Mouse (Mus musculus) mesoderm, embryonic 11.5 days (tissue): ENCODE measurements around the gene Gm42517.

Experiments used
- DNase-seq: peaks from one replicate; pipeline ENCODE4 v3.0.0-alpha.2; 2012; ENCODE audit warnings: low read depth, low spot score

Gene Gm42517

DNA sequence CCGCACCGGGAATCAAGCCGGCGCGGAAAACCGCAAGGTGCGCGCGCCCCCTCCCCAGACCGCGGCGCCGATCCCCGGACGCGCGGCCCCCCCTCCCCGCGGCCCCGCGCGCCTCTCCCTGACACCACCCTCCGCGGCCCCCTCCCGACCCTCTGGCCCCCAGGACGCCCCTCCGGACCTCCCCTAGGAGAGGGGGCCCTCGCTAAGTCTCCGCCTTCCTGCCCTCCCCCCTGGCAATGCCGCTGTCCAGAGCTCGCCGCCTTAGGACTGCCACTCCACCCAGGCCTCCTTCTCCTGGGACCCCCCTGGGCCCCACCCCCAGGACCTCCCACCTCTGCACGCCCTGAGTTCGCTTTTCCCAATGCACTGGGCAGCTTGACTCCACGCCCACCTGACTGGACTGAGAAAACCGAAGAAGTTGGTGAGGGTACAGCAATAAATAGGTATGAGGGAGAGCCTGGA lies at the start of gene Gm42517:
Gene Gm42517, minus strand, starts transcription at position 52 of the 462 bp plus-strand sequence.
- no peak for DNase-seq

DNA sequence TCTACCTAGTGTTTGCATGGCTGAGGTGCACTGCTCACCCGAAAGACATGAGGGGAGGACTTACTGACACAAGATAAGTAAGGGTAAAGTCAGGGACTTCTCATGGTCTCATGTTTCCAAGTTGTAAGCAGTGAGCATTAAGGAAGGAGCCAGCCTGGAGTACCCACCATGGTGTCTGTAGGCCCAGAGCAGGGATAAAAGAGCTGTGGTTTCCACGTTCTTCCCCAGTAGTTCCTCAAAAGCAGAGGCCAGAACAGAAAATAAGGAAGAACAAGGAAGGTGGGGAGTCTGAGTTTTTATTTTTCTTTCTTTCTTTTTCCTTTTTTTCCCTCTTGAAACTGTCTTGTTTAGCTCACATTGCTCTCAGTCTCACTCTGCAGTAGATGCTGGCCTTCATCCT lies 47.0 kb upstream of the Gm42517 start:
- no peak for DNase-seq

DNA sequence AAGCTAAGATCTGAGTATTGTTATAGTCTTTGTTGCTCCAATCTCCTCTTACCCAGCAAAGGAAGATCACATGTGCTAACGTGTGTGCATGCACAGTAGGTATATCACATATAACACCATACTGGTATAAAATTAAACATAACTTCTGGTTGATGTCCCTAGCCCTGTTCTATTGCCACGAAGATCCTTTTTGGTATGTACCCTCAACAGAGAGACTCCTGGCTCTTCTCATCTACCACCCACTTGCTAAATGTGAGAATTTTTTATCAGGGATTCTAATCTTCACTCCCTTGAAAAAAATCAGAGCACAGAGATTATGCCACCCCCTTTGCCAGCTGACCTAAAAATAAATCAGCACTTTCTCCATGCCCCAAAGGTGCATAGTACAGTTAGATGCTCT lies 39.3 kb upstream of the Gm42517 start:
- DNase-seq = no peak

DNA sequence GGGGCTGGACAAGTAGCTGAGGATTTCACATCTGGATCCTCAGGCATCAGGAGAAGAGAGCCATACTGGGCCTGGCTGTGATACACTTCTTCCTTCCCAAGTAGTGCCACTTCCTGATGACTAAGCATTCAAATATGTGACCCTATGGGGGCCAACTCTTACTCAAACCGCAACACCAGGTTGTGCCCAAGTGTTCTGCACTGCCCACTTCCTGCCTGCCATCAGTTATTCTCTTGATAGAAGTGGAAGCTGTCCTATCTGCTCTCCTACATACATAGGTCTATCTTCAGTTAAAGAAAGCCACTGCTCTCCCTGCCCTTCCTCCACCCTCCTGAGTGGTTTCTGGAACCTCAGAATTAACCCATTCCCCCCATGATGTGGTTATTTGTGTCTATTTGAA lies 37.7 kb upstream of the Gm42517 start:
- no peak for DNase-seq

DNA sequence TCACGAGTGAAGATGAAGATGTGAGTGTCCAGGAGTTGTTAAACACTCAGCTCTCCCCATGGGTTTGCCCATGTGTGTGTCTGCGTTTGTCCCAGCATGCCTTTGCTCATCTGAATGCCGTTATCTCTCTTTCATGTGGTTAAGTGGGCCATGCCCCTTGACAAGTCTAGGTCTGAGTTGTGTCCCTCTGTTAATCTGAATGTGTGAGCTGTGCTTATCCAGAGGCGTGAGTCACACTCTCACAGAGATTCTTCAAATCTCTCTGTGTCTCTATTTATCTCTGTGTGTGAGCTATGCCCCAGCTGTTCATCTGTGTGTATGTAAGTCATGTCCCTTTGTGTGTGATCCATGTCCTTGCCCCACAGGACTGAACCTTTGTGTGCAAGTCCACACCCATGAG lies 35.7 kb upstream of the Gm42517 start:
- DNase-seq = no peak

DNA sequence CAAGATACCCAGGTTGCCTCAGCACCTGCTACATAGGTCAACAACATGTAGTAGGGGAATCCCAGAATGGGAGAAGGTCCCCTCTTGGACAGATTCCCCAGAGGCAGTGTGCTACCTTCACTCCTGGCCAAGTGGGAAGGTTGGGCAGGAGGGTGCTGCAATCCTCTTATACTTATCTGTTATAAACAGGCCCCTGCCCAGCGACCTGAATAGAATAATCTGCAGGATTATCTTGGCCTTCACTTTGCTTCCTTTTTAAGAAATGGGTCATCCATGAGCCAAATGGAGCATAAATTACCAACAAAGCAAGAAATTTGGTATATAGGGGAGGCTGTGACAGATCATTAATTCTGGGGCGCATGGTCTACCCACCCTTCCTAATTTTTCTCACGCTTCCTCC lies 22.0 kb upstream of the Gm42517 start:
- no peak for DNase-seq

DNA sequence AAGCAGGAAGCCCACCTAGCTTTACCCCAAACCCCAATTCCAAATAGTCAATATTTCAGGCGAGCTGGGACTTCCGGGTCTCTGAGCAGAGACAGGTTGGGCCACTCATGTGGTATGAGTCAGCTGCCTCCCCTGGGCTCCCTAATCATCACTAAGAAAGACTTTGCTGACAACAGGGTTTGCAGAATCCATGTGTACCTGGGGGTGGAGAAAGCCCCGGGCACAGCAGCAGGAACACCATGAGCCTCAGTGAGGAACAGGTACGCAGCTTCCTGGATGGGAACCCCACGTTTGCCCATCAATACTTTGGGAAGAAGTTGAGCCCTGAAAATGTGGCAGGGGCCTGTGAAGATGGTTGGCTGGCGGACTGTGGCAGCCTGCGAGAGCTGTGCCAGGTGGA lies 20.5 kb upstream of the Gm42517 start, which contains the start of gene Pde6b:
Gene Pde6b, plus strand, starts transcription at position 191 of the 400 bp plus-strand sequence.
- DNase-seq = no peak

DNA sequence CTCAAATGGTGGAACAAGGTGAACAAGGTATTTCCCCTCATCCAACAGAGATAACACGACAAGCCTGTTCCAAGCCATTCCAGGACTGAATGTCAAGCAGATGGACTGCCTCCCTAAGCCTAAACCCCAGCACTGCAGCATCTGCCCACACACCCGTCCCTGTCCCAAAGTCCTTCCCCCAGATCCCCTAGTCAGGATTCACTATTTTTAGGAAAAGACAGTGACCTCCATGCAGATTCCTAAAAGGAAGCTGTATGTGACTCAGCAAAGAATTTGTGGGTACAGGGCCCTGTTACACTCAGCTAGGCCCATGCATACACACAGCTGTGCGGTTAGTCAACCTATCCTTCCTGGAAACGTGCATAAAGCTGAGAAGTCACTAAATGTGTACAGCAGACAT lies 18.7 kb upstream of the Gm42517 start:
- DNase-seq = no peak

DNA sequence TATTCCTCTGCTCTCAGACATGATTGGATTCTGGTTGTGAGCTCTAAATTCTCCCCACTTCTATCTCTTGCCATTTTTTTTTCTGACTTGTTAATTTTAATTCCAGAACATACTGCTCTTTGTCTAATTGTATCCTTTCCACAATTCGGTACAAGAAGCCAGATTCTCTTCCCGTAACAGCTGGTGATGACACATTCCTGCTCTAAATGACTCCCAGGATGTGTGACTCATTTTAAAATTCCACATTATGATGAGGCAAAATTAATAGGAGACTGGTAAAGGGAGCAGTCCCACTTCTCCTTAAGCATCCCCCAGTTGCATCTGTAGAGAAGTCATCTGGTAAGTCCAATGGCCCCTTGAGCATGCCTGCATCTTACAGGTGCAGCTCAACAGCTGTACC lies 17.9 kb upstream of the Gm42517 start:
- DNase-seq = no peak

DNA sequence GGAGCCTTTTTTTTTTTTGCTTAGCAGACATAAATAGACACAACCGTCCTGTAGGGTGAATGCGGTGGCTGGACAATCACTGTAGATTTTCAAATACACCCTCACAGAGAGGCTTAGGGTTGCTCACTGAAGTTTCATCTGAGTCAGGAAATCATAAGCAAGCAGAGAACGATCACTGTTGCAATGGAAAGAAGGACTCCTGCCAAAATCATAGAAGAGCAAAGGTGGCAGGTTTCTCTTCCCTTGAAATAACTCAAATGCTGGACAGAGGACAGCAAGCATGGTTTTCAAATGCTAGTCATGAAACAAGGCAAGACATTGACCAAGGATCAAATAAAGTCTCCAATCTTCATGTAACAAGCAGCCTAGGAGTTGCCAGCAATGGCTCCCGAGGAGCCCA lies 10.6 kb upstream of the Gm42517 start:
- no peak for DNase-seq

DNA sequence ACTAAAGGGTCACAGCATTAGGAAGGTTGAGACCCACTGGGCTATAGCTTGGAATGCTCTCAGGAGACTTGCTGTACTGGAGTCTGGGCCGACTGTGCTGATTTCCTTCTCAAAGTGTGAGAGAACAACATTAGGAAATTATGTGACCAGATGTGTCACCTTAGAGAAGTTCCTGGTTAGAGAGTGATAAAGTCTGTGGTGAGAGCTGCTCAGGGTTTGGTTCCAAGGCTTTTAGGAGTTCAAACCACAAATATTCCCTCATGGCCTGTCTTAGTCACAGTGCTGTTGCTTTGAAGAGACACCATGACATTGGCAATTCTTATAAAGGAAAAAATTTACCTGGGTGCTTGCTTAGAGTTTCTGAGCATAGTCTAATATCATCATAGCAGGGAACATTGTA lies 8.3 kb upstream of the Gm42517 start:
- DNase-seq = no peak

DNA sequence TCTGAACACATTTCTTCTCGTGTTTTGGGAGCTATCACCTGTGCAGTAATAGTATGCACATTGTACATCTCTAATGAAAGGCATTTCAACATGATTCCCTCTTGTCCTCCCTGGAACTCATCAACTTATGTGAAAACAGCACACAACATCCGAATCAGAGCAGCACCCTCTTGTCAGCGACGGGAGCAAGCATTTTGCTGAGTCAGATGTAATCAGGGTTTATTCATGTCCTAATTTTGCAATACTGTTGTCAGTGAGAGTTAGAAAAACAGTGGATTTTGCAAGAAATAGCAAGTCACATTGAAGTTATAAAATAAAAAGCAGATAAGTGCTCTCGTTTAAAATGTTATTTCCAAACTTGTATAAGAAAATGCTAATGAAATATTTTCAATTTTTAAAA lies 6.4 kb upstream of the Gm42517 start:
- DNase-seq = no peak

DNA sequence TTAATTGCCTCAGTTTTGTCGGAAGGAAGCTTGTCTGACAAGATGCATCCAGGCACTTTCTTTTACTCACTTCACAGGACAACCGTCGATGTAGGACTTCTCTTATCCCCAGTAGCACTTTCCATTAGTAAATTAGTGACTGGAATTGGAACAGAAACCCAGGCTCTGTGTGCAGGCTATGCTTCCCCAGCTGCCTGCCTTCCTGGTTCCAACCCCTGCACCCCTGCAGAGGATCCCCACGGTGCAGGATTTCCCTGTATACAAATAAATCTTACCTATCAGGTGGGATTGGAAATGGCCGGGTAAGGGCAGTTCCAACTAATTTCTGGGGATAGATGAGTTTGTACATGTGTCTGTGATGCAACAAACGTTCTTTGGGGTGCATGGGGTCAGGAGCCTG lies 2.2 kb upstream of the Gm42517 start:
- no peak for DNase-seq

DNA sequence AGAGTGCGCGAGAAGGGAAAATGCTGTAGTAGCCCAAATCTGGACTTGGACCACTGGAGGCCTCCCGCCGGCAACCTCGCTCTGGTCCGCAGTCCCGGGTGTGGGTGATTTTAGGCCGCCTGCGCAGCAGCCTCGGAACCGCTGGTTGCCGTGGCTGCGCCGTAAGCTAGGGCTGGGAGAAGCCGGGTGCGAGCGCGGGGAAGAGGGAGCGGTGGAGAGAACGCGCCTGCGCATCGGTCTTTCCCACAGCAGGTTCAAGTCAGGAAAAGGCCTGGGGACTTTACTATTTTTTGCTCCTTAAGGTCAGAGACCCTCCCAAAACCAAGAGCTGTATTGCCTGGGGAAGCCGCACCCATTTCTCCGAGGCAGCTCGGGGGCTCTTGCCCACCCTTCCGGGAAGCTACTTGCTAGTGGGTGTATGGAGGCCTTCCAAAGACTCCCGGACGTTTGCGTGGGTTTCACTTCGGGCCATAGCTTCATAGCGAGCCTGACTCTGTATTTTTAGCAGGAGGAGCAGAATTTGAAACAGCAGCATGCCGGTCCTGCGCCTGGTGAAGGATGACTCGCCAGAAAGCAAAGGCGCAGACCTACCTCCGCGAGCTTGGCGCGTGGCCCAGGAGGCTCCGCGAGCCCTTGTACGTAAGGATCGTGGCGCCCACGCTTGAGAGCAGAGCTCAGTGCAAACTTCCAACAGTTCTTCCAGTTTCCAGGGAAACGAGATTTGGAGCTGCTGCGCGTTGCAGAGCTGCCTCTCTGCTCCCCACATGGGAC lies 1.3 kb upstream of the Gm42517 start:
- no peak for DNase-seq

DNA sequence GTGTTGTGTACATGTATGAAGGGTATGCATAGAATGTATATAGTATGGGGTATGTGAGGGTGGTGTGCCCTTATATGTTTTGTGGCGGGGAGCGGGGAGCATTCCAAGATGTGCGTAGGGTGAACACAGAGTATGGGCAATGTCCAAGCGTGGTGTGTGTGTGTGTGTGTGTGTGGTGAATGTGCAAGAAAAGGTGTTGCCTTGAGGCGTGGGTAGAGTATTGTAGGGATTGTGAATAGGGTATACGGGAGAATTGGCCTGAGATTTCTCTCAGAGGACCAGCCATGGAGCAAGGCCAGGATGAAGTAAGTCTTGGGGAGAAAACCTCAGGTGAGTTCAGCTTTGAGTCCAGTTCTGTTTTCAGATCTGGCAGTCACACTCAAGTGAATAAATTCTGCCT lies 724 bp upstream of the Gm42517 start:
- no peak for DNase-seq

DNA sequence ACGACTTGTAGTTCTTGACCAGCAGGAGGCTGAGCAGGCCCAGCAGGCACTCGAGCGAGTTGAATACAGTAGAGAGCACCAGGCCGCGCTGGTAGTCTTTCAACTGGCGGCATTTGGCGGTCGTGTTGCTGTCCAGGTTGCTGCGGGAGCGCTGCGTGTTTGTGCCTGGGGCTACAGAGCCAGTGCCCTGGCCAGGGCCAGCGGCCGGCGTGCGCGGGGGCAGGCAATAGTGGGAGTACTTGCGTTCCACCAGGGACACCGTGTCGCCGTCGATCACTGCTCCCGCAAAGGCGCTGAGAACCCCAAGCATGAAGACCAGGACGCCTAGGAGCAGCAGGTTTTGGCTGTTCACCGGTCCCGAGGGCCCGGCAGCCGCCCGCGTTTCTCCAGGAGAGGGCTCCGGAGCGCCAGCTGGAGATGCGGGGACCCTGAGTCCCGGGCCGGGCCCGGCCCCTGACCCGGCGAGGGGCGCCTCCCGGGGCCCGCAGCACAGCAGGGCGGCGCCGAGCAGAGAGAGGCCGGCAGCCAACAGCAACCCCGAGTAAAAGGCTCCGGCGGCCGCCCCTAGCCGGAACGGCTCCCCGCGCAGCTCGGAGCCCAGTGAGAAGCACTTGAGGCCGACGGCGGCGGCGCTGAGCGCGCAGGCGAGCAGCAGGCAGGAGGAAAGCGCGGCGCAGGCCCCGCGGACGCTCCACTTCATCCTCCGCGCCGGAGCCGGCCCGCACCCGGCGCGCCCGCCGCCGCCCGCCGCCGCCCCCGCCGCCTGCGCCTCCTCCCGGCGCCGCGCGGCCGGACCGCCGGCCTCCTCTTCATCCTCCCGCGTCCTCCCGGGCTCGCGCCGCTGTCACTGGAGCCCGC lies 509 bp downstream of the Gm42517 start:
- DNase-seq = peak; percentile 45

DNA sequence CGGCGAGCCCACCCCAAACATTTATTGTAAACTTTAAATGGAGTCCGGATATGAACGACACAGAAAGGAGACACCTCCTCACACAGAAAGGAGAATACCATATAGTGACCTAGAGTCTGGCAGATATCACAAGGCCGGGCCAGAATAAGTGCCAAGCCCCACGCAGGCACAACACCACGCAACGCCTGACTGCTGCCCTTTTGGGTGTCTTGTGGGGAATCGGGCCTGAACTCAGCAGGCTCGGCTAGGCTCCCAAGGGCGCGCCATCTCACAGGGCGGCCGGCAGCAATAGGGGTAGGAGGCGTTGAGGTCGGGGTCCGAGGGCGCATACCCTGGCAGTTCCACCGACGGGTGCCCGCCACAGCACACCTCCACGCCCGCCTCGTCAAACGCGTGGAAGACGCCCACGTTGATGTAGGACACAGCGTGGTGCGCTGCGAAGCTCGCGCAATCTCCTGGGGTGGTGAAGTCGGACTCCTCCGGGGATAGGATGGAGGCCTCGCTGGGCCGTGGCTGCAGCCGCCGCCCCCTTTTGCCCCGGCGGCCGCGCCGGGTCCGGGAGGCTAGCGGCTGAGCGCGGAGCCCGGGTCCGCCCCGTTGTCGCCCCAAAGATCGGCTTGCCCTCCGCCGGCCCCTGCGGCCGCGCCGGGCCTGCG lies 1.3 kb downstream of the Gm42517 start:
- DNase-seq = no peak

DNA sequence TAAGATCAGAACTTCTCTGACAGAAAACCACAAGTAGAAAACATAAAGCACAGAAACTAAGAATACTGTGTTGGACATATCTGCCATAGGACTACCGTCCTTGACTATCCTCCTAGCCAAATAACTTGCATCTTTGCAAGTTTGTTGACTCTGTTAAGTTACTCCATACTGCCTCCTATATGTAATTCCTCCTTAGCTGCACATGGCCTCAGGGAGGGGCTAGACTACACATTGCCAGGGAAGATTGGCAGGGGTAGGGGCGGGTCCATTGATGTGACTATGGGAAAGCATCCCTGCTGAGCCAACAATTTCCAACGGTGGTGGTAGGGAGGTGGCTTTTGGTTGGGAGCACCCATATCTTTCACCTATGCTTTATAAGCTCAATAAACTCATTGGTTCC lies 5.4 kb downstream of the Gm42517 start:
- DNase-seq = no peak

DNA sequence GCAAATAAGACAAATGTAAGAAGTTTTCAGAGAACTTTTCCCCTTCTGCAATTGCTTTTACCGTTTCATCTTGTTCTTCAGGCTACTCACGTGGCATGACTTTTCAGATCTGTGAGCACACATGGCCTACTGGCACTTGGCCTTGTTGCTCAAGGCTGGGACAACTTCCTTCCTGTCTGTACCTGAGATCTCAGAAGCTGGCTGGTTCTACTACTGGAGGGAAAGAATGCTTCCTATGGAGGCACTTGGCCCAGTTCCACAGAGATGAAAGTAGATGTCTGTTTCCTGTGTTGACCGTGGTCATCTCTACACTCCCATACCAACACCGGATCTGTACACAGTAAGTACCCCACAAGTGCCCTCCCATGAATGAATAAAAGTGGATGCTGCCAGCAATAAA lies 7.5 kb downstream of the Gm42517 start:
- no peak for DNase-seq

DNA sequence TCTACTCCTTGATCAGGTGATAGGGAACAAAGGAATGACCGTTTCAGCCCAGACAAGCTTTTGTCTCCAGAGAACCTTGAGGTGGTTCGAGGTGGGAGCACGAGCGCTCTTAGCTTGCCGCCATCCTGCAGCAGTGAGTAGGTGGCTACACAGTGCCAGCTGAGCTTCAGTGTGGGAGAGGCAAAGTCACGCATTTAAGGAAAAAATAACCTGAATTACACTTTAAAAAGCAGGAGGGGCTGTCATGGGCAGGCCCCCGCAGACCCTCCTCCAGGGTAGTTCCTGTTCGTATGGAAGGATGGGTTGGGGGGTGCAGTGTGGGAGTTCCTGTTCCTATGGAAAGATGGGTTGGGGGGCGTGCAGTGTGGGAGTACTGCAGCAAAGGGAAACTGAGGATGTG lies 8.2 kb downstream of the Gm42517 start:
- no peak for DNase-seq

DNA sequence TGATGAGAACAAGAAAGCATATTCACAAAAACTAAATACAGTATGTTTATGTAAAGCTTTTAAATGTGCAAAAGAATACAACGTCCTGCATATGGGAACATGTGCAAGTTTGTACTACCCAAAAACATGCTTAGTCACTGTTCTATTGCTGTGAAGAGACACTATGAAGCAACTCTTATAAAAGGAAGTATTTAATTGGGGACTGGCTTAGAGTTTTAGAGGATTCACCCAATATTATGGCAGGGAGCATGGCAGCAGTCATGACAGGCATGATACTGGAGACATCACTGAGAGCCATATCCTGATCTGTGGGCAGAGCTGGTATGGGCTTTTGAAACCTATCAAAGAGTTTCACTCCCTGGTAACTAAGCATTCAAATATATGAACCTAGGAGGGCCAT lies 9.9 kb downstream of the Gm42517 start:
- no peak for DNase-seq

DNA sequence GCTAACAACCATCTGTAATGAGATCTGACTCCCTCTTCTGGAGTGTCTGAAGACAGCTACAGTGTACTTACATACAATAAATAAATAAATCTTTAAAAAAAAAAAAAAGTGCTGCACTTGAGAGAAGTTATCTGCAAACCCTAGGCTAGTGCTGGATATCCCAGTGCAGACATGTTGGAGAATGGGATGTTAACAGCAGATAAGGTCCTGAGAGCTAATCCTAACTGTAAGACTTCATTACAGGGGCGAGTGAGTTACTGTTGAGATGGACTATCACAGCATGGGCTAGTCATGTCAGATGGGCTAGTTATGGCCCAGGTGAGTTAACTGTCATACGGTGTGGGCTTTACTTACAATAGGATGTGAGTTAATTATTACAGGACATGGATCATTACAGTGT lies 13.7 kb downstream of the Gm42517 start:
- no peak for DNase-seq
